Mouse (Mus musculus) forebrain, embryonic 14.5 days (tissue): ENCODE data around the gene Aldoc. TPM values are rescaled to one million over a fixed set of nuclear protein-coding genes. Genes with fewer than 3 reads are reported as not detected.
"Not testable (repeated sequence)": the region's sequence is repeated elsewhere in the genome, so short reads cannot be mapped to it uniquely, and the experiment has no call there.

Experiments used
- ATAC-seq: fragments of 200-750 bp; cut with Nextera tagmentation; 2 replicates; pipeline ENCODE4 v1.8.0; 2017; ENCODE audit warnings: mild to moderate bottlenecking, moderate library complexity
- DNase-seq: peaks from one replicate; pipeline ENCODE4 v3.0.0-alpha.2; 2015; ENCODE audit warnings: low spot score
- H3K27ac ChIP-seq: fragments of 300-500 bp; sonication (generic); 2 replicates; pipeline ENCODE4 v1.5.1; 2014; ENCODE audit warnings: low read depth, mild to moderate bottlenecking, control low read depth, low read length, moderate library complexity
- H3K27me3 ChIP-seq: fragments of 300-500 bp; sonication (generic); replicated peaks from 2 replicates; pipeline ENCODE4 v1.6.1; 2014; ENCODE audit warnings: low read length, control low read depth, mixed read lengths; ENCODE audit not compliant: control insufficient read depth, insufficient read depth
- H3K36me3 ChIP-seq: fragments of 300-500 bp; sonication (generic); 2 replicates; pipeline ENCODE4 v1.6.1; 2014; ENCODE audit warnings: low read length, control low read depth; ENCODE audit not compliant: control insufficient read depth, insufficient read depth
- H3K4me1 ChIP-seq: fragments of 300-500 bp; sonication (generic); 2 replicates; pipeline ENCODE4 v1.6.1; 2014; ENCODE audit warnings: antibody characterized with exemption, low read length, control low read depth; ENCODE audit not compliant: control insufficient read depth, insufficient read depth
- H3K4me2 ChIP-seq: fragments of 300-500 bp; sonication (generic); 2 replicates; pipeline ENCODE4 v1.6.1; 2014; ENCODE audit warnings: mild to moderate bottlenecking, control low read depth, low read length
- H3K4me3 ChIP-seq: fragments of 300-500 bp; sonication (generic); 2 replicates; pipeline ENCODE4 v1.5.1; 2014; ENCODE audit warnings: low read depth, low read length, control low read depth
- H3K9ac ChIP-seq: fragments of 300-500 bp; sonication (generic); 2 replicates; pipeline ENCODE4 v1.6.1; 2014; ENCODE audit warnings: mild to moderate bottlenecking, low read length, control low read depth, moderate library complexity
- H3K9me3 ChIP-seq: fragments of 300-500 bp; sonication (generic); replicated peaks from 2 replicates; pipeline ENCODE4 v1.6.1; 2016; ENCODE audit warnings: low read length, control low read depth, mixed read lengths; ENCODE audit not compliant: control insufficient read depth
- WGBS: fragments of 180-500 bp; shearing (Covaris S2); extraction: QIAGEN DNeasy Blood & Tissue Kit; methylation state at CpG from one replicate; pipeline ENCODE4 v1.1.7; 2014; 5-methylcytosine and 5-hydroxymethylcytosine counted together
- polyA plus RNA-seq: library from polyadenylated mRNA; unstranded; fragments of >200 nt; fragmentation: Nextera tagmentation; extraction: Ambion mirVana; gene quantifications from 2 replicates; pipeline ENCODE4 v1.2.1, GENCODE M21; 2014

Gene Aldoc
- polyA plus RNA-seq: 161 and 167 TPM in 2 replicates

- Histone ChIP-seq H3K9ac (peak within 1 kb of the TSS; percentile 47; the same call in 1 of the 2 replicates), H3K4me2 (peak within 1 kb of the TSS; percentile 46), H3K27me3 (no peaks in the 10 kb centered on the region), H3K36me3 (peaks cover 46% of the 10 kb centered on the region), H3K9me3 (no peaks in the 10 kb centered on the region), H3K4me3 (peak within 1 kb of the TSS; percentile 21), H3K4me1 (peaks cover 10% of the 10 kb centered on the region), H3K27ac (peak within 1 kb of the TSS; percentile 81)
- DNase-seq: peak; percentile 90
- peak; percentile 86 for ATAC-seq
- 3% methylated on average over 15 of the region's 15 CpGs for WGBS
Measured at GRCm38 (mm10) chr11:78322860-78323259, at the start of gene Aldoc. TSS of gene Aldoc (plus strand) at chr11:78322968.

GRCm38 (mm10) chr11:78275596-78275995 is 47.2 kb upstream of the Aldoc start:
- ATAC-seq: no peak
- Histone ChIP-seq H3K27ac (no peak overlapping the region), H3K9me3 (no peaks in the 10 kb centered on the region), H3K4me2 (no peak overlapping the region), H3K36me3 (peaks cover 97% of the 10 kb centered on the region), H3K9ac (no peak overlapping the region), H3K27me3 (no peaks in the 10 kb centered on the region), H3K4me3 (no peak overlapping the region), H3K4me1 (no peaks in the 10 kb centered on the region)
- no peak for DNase-seq
- 97% methylated on average over 1 of the region's 1 CpGs for WGBS

GRCm38 (mm10) chr11:78276169-78276568 is 46.6 kb upstream of the Aldoc start:
- ATAC-seq, H3K9ac ChIP-seq, H3K4me2 ChIP-seq, H3K4me1 ChIP-seq, DNase-seq, H3K27ac ChIP-seq, H3K27me3 ChIP-seq, H3K4me3 ChIP-seq, H3K9me3 ChIP-seq: not testable (repeated sequence)
- 95% methylated on average over 4 of the region's 4 CpGs for WGBS
- peaks cover 100% of the 10 kb centered on the region for H3K36me3 ChIP-seq

DNA sequence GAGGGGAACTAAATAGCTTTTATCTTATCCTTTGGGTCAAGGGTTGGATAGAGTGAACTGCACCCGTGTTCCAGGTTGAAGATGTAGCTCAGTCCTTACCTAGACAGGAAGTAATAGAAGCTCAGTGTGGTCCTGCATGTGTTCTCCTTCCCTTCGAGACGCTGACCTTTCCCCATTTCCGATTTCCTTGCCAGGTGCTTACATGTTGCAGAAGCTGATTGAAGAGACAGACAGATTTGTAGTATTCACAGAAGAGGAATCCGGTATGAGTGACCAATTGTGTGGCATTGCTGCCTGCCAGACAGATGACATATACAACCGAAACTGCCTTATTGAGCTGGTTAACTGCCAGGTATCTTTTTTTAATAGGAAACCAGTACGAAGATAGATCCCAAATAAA is 43.9 kb upstream of the Aldoc start:
- ATAC-seq: no peak

GRCm38 (mm10) chr11:78279586-78279985 is 43.2 kb upstream of the Aldoc start:
- 84% methylated on average over 4 of the region's 4 CpGs for WGBS
- no peak for DNase-seq
- H3K4me2 ChIP-seq: no peak overlapping the region

More for the DNA sequence above, 43.9 kb upstream of the Aldoc start:
- Histone ChIP-seq H3K9ac (no peak overlapping the region), H3K9me3 (no peaks in the 10 kb centered on the region), H3K4me1 (no peaks in the 10 kb centered on the region), H3K27me3 (no peaks in the 10 kb centered on the region), H3K4me3 (no peak overlapping the region), H3K36me3 (peaks cover 100% of the 10 kb centered on the region), H3K27ac (no peak overlapping the region), H3K4me2 (no peak overlapping the region)
- DNase-seq: no peak
- 95% methylated on average over 7 of the region's 7 CpGs for WGBS

GRCm38 (mm10) chr11:78289146-78289763 is 33.5 kb upstream of the Aldoc start:
- ATAC-seq (no peak), DNase-seq (no peak)
- Histone ChIP-seq H3K27me3 (no peaks in the 10 kb centered on the region), H3K27ac (no peak overlapping the region), H3K4me1 (no peaks in the 10 kb centered on the region), H3K9ac (no peak overlapping the region), H3K36me3 (peaks cover 85% of the 10 kb centered on the region), H3K9me3 (no peaks in the 10 kb centered on the region), H3K4me2 (no peak overlapping the region), H3K4me3 (no peak overlapping the region)
- 88% methylated on average over 7 of the region's 7 CpGs for WGBS

More at GRCm38 (mm10) chr11:78279586-78279985, 43.2 kb upstream of the Aldoc start:
- Histone ChIP-seq H3K27me3 (no peaks in the 10 kb centered on the region), H3K9me3 (no peaks in the 10 kb centered on the region), H3K4me1 (no peaks in the 10 kb centered on the region), H3K27ac (no peak overlapping the region), H3K4me3 (no peak overlapping the region), H3K9ac (no peak overlapping the region), H3K36me3 (peaks cover 100% of the 10 kb centered on the region)
- ATAC-seq: no peak

DNA sequence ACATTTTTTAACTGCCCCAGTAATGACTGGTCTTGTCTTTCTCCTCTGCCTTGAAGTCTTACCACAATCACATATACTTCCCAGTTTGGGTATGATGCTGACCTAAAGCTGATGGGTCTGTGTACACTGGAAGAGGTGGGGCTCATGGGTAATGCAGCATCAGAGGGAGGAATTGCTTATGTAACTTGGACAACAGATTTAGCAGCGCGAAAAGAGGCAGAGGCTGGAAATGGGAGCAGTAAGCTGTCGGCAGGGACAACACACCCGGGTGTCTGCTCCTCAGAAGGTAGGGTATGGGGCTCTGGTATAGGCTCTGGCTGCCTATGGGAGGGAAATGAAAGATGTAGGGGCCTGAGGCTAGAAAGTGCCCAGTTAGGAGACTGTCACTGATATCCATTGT is 32.1 kb upstream of the Aldoc start, which contains the start of gene BC030499:
BC030499 (plus strand) TSS at position 188 of the 400 bp plus-strand sequence.
- no peak for ATAC-seq
- no peak within 1 kb of the TSS for H3K4me2 ChIP-seq
- WGBS: 92% methylated on average over 4 of the region's 4 CpGs

DNA sequence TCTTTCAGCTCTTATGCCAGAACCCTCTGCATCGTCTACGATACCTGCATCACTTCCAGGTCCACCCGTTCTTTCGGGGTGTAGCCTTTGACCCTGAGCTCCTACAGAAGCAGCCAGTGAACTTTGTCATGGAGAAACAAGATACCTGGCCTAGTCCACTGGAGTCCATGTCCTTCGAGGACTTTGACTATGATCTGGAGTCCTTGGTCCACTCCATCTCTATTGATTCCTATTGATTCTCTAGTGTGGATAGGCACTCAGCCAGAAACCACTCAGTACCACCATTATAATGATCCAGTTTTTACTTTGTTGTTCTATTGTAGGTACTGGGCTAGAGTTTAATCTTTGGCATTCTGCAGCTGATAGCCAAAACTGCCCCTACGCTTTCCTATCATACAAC is 28.2 kb upstream of the Aldoc start:
- no peak overlapping the region for H3K4me2 ChIP-seq
- H3K27ac ChIP-seq: no peak overlapping the region
- WGBS: 95% methylated on average over 6 of the region's 6 CpGs
- H3K27me3 ChIP-seq: no peaks in the 10 kb centered on the region
- no peak overlapping the region for H3K4me3 ChIP-seq
- no peaks in the 10 kb centered on the region for H3K9me3 ChIP-seq
- H3K4me1 ChIP-seq: no peaks in the 10 kb centered on the region
- H3K9ac ChIP-seq: no peak overlapping the region
- H3K36me3 ChIP-seq: peaks cover 35% of the 10 kb centered on the region
- ATAC-seq (no peak), DNase-seq (no peak)

More for the DNA sequence above, 32.1 kb upstream of the Aldoc start, which contains the start of gene BC030499:
- Histone ChIP-seq H3K4me3 (no peak within 1 kb of the TSS), H3K9ac (no peak within 1 kb of the TSS), H3K9me3 (no peaks in the 10 kb centered on the region), H3K36me3 (peaks cover 73% of the 10 kb centered on the region), H3K4me1 (no peaks in the 10 kb centered on the region), H3K27me3 (no peaks in the 10 kb centered on the region), H3K27ac (no peak within 1 kb of the TSS)
- no peak for DNase-seq

- Histone ChIP-seq H3K4me3 (peak overlapping the region; percentile 66), H3K4me2 (peak overlapping the region; percentile 92), H3K27ac (peak overlapping the region; percentile 55; the same call in 1 of the 2 replicates), H3K4me1 (peaks cover 2% of the 10 kb centered on the region; the same call in 1 of the 2 replicates), H3K27me3 (no peaks in the 10 kb centered on the region), H3K9me3 (no peaks in the 10 kb centered on the region), H3K36me3 (peaks cover 21% of the 10 kb centered on the region), H3K9ac (peak overlapping the region; percentile 56)
- WGBS: 69% methylated on average over 7 of the region's 7 CpGs
- ATAC-seq (peak; percentile 35; the same call in 1 of the 2 replicates), DNase-seq (no peak)
Measured at GRCm38 (mm10) chr11:78300917-78301316, 21.9 kb upstream of the Aldoc start.
